Mouse (Mus musculus) layer of hippocampus, adult 2 months (tissue): Measurements from ENCODE around the gene Slc35a1. TPM values are rescaled to one million over a fixed set of nuclear protein-coding genes. Genes with fewer than 3 reads are reported as not detected.
A peak's percentile ranks its signal among the peaks of the same experiment; 100 is the strongest.

Experiments used
- DNase-seq, 2 experiments: peaks; one replicate each; pipeline ENCODE4 v3.0.0; 2022; ENCODE audit warnings: low spot score in 2 of 2
- H3K27ac ChIP-seq: fragments of 200-600 bp; 2 replicates; pipeline ENCODE4 v1.8.1; 2022
- H3K4me3 ChIP-seq: fragments of 200-600 bp; 2 replicates; pipeline ENCODE4 v1.8.1; 2022; ENCODE audit warnings: mild to moderate bottlenecking
- CTCF ChIP-seq: fragments of 200-600 bp; conservative IDR thresholded peaks from 2 replicates; pipeline ENCODE4 v1.8.1; 2022; ENCODE audit warnings: antibody characterized with exemption, mild to moderate bottlenecking, moderate library complexity
- total RNA-seq, 2 experiments: library from RNA; stranded (reverse); gene quantifications; 2 replicates each; pipeline ENCODE4 v1.2.3; 2021

Slc35a1 gene
- total RNA-seq, 2 experiments from 2014 or later: 18.0 to 21.4 TPM

- TF ChIP-seq CTCF: no peak
- no peak overlapping the region for H3K27ac ChIP-seq
- no peak for DNase-seq
- H3K4me3 ChIP-seq: no peak overlapping the region
Measured at GRCm38 (mm10) chr4:34702231-34702630, 15.0 kb upstream of the Slc35a1 start.

- peak in 1 of 2 experiments; percentile 25 for DNase-seq
- peak; percentile 72 for TF ChIP-seq CTCF
- Histone ChIP-seq H3K27ac (no peak overlapping the region), H3K4me3 (no peak overlapping the region)
Measured at GRCm38 (mm10) chr4:34701528-34701927, 14.3 kb upstream of the Slc35a1 start.

- TF ChIP-seq CTCF: no peak
- no peak overlapping the region for H3K4me3 ChIP-seq
- no peak overlapping the region for H3K27ac ChIP-seq
- DNase-seq: no peak
Measured at GRCm38 (mm10) chr4:34688021-34688420, 783 bp upstream of the Slc35a1 start.

DNA sequence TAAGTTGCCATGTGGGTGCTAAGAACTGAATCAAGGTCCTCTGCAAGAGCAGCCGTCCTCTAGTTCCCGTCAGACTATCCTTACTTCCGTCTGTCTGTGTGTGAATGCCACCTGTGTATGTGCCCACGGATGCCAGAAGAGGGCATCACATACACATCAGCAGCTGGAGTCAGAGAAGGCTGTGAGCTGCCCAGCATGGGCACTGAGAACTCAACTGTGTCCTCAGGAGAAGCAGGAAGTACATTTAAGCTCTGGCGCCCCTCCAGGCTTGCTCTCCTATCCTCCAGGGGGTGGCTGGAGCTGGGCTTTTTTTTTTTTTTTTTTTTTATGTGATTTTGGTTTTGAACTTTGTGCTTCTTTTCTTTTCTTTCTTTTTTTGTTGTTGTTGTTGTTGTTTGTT lies 6.7 kb downstream of the Slc35a1 start:
- no peak overlapping the region for H3K27ac ChIP-seq
- TF ChIP-seq CTCF: peak; percentile 35
- no peak overlapping the region for H3K4me3 ChIP-seq
- DNase-seq: no peak

GRCm38 (mm10) chr4:34673721-34674120 lies 13.5 kb downstream of the Slc35a1 start:
- Histone ChIP-seq H3K27ac (no peak overlapping the region), H3K4me3 (no peak overlapping the region)
- no peak for TF ChIP-seq CTCF
- no peak for DNase-seq

DNA sequence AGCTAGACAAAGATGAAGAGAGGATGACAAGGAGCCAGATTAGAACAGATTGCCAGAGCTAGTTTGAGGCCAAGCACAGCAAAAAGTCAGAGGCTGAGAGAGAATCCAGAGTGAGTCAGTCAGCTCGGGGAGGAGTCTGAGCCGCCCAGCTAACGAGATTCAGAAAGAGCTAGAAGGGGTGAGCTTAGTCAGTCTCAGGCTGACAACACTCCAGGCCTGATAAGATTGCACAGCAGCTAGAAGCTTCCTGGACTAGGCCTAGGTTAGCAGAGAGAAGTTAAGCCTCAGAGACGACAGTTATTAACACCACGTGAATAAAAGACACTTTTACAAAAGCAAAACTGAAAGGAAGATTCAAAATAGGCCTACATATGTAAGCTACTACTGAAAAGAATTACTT lies 19.3 kb downstream of the Slc35a1 start:
- Histone ChIP-seq H3K27ac (no peak overlapping the region), H3K4me3 (no peak overlapping the region)
- no peak for TF ChIP-seq CTCF
- DNase-seq: no peak

DNA sequence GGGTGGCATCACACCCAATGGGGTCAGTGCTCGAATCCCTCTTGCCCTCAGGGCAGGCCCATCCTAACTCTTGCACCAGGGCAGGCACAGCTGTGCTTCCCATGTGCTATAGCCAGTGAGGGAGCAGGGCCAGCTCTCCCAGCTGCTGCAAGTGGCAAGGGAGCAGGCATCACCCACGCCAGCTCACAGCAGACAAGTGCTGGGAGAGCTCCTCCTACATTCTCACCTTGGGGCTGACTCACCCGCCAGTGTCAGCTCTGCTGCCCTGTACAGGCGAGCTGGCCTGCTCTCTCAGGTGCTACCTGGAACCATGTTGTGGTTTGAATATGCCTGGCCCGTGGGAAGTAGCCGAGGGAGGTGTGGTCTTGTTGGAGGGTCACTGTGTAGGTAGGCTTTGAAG lies 25.3 kb downstream of the Slc35a1 start:
- no peak for DNase-seq
- Histone ChIP-seq H3K27ac (no peak overlapping the region), H3K4me3 (no peak overlapping the region)
- TF ChIP-seq CTCF: no peak

DNA sequence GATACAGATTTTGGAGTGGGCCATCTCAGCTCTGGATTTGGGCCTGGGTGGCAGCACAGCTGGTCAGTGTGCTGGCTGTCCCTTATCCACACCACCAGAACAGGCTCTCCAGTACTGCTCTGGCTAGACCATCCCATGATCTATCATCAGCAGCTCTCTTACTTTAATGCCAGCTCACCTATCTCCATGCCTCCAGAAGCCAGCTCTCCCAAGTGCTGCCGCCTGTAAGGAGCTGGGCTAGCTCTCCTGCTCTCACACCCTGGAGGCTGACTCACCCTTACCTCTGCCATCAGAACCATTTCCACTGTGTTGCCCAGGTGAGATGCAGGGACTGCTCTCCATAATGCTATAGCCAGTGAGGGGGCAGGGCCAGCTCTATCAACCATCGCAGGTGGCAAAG lies 25.7 kb downstream of the Slc35a1 start:
- DNase-seq: no peak
- TF ChIP-seq CTCF: no peak
- H3K4me3 ChIP-seq: no peak overlapping the region
- H3K27ac ChIP-seq: no peak overlapping the region

- no peak for TF ChIP-seq CTCF
- DNase-seq: no peak
- no peak overlapping the region for H3K27ac ChIP-seq
- H3K4me3 ChIP-seq: no peak overlapping the region
Measured at GRCm38 (mm10) chr4:34659012-34659411, 28.2 kb downstream of the Slc35a1 start.

- H3K4me3 ChIP-seq: no peak overlapping the region
- no peak for TF ChIP-seq CTCF
Measured at GRCm38 (mm10) chr4:34656101-34656500, 31.1 kb downstream of the Slc35a1 start.

GRCm38 (mm10) chr4:34653179-34653578 lies 34.1 kb downstream of the Slc35a1 start:
- TF ChIP-seq CTCF: no peak
- no peak for DNase-seq

More at GRCm38 (mm10) chr4:34656101-34656500, 31.1 kb downstream of the Slc35a1 start:
- no peak for DNase-seq
- no peak overlapping the region for H3K27ac ChIP-seq

DNA sequence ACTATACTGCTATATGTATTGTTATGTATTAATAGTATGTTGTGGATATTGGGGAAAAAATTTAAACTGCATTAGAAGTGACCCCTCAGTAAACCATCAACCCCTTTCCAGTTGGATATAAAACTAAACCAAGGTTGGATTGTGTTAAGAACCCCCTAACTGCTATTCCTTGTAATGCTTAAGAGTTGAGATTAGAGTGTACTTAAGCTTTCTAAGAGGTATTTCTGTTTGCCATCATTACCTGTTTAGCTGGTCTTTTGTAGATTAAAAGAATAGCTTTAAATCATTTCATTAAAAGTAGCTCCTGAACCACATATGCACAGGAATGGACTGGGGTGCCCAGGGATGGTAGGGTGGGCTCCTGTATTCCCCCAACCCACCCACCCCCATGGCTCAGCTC lies 42.5 kb downstream of the Slc35a1 start:
- no peak overlapping the region for H3K27ac ChIP-seq
- H3K4me3 ChIP-seq: no peak overlapping the region
- no peak for DNase-seq
- no peak for TF ChIP-seq CTCF

More at GRCm38 (mm10) chr4:34653179-34653578, 34.1 kb downstream of the Slc35a1 start:
- H3K27ac ChIP-seq: no peak overlapping the region
- H3K4me3 ChIP-seq: no peak overlapping the region

GRCm38 (mm10) chr4:34640731-34641130 lies 46.5 kb downstream of the Slc35a1 start:
- Histone ChIP-seq H3K4me3 (no peak overlapping the region), H3K27ac (no peak overlapping the region)
- no peak for TF ChIP-seq CTCF
- DNase-seq: no peak

GRCm38 (mm10) chr4:34639745-34640364 lies 47.4 kb downstream of the Slc35a1 start:
- TF ChIP-seq CTCF: no peak
- no peak overlapping the region for H3K4me3 ChIP-seq
- no peak overlapping the region for H3K27ac ChIP-seq
- no peak for DNase-seq

DNA sequence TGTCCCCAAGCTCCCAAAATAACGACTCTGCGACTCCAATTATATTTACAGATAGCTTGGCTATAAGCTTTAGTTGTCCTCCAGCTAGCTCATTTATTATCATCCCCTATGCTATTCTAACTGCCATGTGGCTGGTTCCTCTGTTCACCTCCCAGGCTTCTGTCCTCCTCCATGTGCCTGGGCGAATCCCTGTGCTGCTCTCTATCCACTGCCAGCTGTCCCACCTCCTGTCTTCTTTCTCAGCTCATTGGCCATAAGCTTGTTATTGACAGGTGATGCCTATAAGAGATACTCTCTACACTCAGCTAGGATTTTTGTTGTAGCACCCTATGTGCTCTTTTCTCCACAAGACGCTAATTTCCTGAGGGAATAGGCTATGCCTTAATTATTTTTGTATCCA lies 49.4 kb downstream of the Slc35a1 start:
- no peak for TF ChIP-seq CTCF
- no peak overlapping the region for H3K27ac ChIP-seq
- DNase-seq: peak in 1 of 2 experiments; percentile 36
- no peak overlapping the region for H3K4me3 ChIP-seq
